9 mouse cellular contexts compared by ENCODE assay signal in genomic region chr19:6489030-6489429, GRCm38 (mm10). TPM values are rescaled to one million over a fixed set of nuclear protein-coding genes. Genes with fewer than 3 reads are reported as not detected.
DNase-seq lines count a peak whose midpoint lies in the region; ATAC-seq lines count a peak whose summit lies in the region.
"Had no signal": no experiment of that assay in that cellular context is flagged by ENCODE, and none has a peak within 500 bp of the region (broad histone marks: within the 10 kb centered on the region; RNA-seq: fewer than 3 reads in every experiment).

No protein-coding gene starts in this region.

- no peaks in the 10 kb centered on the region for H3K36me3 ChIP-seq in heart, embryonic 12.5 days
- H3K36me3 ChIP-seq in limb, embryonic 11.5 days (ENCODE audit: control insufficient read depth, insufficient read depth, low read length): no peaks in the 10 kb centered on the region

- no peaks in the 10 kb centered on the region for H3K4me1 ChIP-seq in heart, embryonic 12.5 days (replicated peaks)
- no peaks in the 10 kb centered on the region for H3K4me1 ChIP-seq in limb, embryonic 11.5 days (ENCODE audit: control insufficient read depth, insufficient read depth, low read length)

- no peak overlapping the region for H3K4me2 ChIP-seq in heart, embryonic 12.5 days
- no peak overlapping the region for H3K4me2 ChIP-seq in limb, embryonic 11.5 days (ENCODE audit: low read depth, severe bottlenecking)

- H3K27me3 ChIP-seq in heart, embryonic 12.5 days (replicated peaks): peaks cover 78% of the 10 kb centered on the region
- peaks cover 9% of the 10 kb centered on the region for H3K27me3 ChIP-seq in limb, embryonic 11.5 days (ENCODE audit: control insufficient read depth, insufficient read depth, low read length)

- no peak for ATAC-seq in heart, embryonic 12.5 days (ENCODE audit: insufficient number of reproducible peaks, low FRiP score)
- peak; percentile 84 for ATAC-seq in common myeloid progenitor, adult 5-6 weeks (replicated peaks; ENCODE audit: low read depth, poor library complexity, severe bottlenecking)
- peak; percentile 40; the same call in 1 of the 2 replicates for ATAC-seq in limb, embryonic 11.5 days (ENCODE audit: insufficient number of reproducible peaks, low FRiP score, low TSS enrichment, low read depth)
- ATAC-seq: Patski had no signal

- peak; percentile 96 for DNase-seq in heart, adult 11 months
- DNase-seq in gastrocnemius, postnatal 10 days: peak; percentile 90
- DNase-seq in kidney, adult 18-20 months: peak; percentile 86
- DNase-seq in limb, embryonic 11.5 days (ENCODE audit: low spot score): peak; percentile 94
- peak; percentile 86 for DNase-seq in naive thymus-derived CD4-positive, alpha-beta T cell, adult 2 months (ENCODE audit: low read depth)
- DNase-seq in spleen, postnatal 36 days (ENCODE audit: low spot score in 2 of 2): peak; percentile 70 to 79

- H3K4me3 ChIP-seq in heart, embryonic 12.5 days: no peak overlapping the region
- no peak overlapping the region for H3K4me3 ChIP-seq in limb, embryonic 11.5 days (ENCODE audit: low read depth, low read length)

- H3K9me3 ChIP-seq in heart, embryonic 12.5 days (replicated peaks): no peaks in the 10 kb centered on the region
- no peaks in the 10 kb centered on the region for H3K9me3 ChIP-seq in limb, embryonic 11.5 days (ENCODE audit: control insufficient read depth, low read length)

- 1% methylated on average over 4 of the region's 4 CpGs for WGBS in heart, embryonic 12.5 days
- 0% methylated on average over 4 of the region's 4 CpGs for WGBS in limb, embryonic 11.5 days

- no peak overlapping the region for H3K27ac ChIP-seq in heart, embryonic 12.5 days (ENCODE audit: poor library complexity, severe bottlenecking)
- no peak overlapping the region for H3K27ac ChIP-seq in limb, embryonic 11.5 days (replicated peaks; ENCODE audit: low read depth, low read length)

- H3K9ac ChIP-seq in heart, embryonic 12.5 days: no peak overlapping the region
- no peak overlapping the region for H3K9ac ChIP-seq in limb, embryonic 11.5 days (ENCODE audit: low read length)

RNA-seq across cellular contexts. Expression of gene Slc22a12, which starts 53.8 kb away (rescaled TPM):
- not detected in 2 replicates for polyA plus RNA-seq in heart, embryonic 12.5 days (2016; fragmentation: Nextera tagmentation; extraction: Ambion mirVana)
- not detected in 2 replicates for total RNA-seq in common myeloid progenitor, adult 5-6 weeks (2017)
- total RNA-seq in gastrocnemius, postnatal 10 days (2021): not detected
- polyA plus RNA-seq in limb, embryonic 11.5 days (2014; fragmentation: Nextera tagmentation; extraction: Ambion mirVana): not detected in 2 replicates
- polyA plus RNA-seq: Patski had no signal
